Mouse (Mus musculus) layer of hippocampus, adult 11-12 months (tissue): ENCODE results near the gene Ccr1l1.
A peak's percentile ranks its signal among the peaks of the same experiment; 100 is the strongest.

ENCODE experiments used
- DNase-seq: peaks from one replicate; pipeline ENCODE4 v3.0.0; 2022; ENCODE audit warnings: low spot score

Gene Ccr1l1

DNA sequence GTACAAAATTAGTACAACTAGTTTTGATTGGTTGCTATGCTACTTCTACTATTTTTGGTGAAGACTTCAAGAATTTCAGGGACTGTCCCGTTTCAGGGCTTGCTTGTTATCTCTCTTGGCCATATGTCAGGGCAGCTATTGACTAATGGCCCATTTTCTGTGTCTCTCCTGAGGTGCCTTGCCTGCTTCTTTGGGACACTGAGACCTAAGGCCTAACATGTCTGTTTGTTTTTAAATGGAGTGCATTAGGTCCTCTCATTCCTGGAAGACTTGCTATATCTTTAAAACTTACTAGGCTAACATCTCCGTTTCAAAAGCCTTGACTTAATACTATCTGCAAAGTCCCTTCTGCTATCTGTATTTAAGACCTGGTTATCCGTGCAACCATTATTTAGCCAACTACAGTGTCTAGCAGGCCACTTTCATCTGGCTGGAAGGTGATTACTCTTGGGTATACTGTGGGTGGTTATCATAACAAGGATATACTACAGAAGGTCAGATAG is 20.2 kb downstream of the Ccr1l1 start:
- DNase-seq, result no peak

- DNase-seq, result no peak
These were observed 21.3 kb downstream of the Ccr1l1 start for GRCm38 (mm10) chr9:123956892-123957291.

GRCm38 (mm10) chr9:123953551-123953950 is 24.7 kb downstream of the Ccr1l1 start:
- DNase-seq, result no peak

DNA sequence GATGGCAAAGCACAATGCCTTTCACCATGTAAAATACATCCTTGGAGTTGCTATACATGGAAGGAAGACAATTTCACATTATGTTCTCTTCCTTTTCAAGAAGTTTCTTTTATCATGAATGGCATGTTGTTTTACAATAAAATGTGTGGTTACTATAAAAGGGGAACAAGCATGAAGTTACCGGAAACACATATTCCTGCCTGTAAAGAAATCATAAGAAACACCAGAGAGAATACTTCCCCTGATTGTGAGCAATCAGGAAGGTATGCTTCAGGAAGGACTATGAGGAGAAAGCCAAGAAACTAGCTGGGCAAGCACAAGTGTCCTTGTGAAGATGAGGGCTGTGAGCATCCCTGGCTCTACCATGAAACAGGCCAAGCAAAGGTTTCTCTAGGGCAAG is 27.0 kb downstream of the Ccr1l1 start:
- DNase-seq, result no peak

DNA sequence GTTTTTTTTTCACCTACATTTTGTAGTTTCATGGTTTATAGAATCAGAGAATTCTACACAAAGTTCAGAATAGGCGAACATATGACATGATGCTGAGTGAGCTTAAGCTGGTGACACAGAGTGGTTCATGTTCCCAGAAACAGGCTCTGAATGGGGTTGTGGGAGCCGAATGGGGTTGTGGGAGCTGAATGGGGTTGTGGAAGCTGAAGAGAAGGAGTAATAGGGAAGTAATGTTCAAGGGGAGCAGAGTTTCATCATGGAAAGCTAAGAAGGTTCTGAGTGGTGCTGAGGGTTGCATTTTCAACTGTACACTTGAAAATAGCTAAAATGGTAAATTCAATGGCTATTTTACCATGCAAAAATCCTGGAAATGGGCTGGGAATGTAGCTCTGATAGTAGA is 28.8 kb downstream of the Ccr1l1 start:
- no peak for DNase-seq

DNA sequence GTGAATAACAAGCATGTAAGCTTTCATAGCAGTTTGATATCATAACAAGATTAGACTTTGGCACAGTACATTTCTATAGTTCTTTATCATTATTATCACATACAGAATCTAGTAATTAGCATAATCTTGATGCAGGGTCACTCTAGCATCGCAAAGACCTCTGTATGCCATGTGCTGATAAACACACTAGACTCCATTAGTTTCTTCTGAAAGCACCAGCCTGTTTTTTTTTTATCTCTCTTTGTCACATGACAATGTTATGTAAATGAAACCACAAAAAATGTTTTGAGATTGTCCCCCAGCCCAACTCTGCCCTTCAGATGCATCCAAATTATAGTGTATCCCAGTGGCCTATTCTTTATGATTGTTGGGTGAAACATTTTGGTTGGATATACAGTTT is 30.4 kb downstream of the Ccr1l1 start:
- DNase-seq, result no peak

GRCm38 (mm10) chr9:123942025-123942424 is 36.2 kb downstream of the Ccr1l1 start:
- no peak for DNase-seq

DNA sequence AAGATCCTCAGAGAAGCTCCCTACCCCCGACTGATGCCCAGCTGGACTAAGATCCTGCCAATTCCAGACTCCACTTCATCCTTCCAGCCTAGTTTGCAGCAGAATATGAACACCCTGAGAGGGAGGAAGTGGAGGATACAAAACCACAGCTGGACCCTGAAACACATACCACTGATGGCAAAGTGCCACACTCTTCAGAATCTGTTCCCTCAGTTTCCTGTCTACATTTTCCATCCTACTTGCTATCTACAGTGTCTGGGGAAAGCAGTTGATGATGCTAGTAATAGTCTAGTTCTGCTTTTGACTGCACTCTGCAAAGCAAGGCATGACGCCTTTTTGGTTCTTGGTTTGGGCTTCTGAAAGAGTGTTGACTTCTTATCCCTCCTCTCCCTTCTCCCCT is 36.9 kb downstream of the Ccr1l1 start:
- DNase-seq, result peak; percentile 57

DNA sequence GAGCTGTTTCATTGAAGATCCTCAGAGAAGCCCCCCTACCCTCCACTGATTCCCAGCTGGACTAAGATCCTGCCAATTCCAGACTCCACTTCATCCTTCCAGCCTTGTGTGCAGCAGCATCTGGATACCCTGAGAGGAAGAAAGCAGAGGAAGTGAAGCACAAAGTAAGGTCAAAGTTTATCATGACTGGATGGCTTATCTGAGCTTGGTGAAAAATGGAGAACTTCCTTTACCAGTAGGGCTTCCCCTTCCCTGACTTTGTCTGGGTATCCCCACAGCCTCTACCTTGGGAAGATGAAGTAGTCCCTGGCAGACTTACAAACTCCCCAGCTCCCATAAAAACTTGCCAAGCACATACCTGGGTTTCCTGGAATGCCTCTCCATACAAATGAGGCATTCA is 37.6 kb downstream of the Ccr1l1 start:
- no peak for DNase-seq

DNA sequence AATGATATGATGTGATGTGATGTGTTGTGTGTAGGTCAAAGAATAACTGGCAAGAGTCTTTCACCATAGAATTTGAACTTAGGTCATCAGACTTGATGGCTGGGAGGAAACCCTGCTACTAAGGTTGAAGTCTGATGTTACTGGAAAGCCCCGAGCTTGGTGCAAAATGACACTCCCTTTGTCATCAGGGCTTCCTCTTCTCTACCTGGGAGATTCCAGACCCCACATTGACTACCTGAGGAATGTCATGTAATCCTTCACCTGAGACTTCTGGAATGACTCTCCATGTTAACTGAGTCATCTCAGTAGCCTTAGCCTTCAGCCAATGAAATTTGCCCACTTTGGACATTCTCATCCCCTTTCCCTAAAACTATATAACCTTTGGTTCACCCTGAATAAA is 38.0 kb downstream of the Ccr1l1 start:
- DNase-seq, result no peak

DNA sequence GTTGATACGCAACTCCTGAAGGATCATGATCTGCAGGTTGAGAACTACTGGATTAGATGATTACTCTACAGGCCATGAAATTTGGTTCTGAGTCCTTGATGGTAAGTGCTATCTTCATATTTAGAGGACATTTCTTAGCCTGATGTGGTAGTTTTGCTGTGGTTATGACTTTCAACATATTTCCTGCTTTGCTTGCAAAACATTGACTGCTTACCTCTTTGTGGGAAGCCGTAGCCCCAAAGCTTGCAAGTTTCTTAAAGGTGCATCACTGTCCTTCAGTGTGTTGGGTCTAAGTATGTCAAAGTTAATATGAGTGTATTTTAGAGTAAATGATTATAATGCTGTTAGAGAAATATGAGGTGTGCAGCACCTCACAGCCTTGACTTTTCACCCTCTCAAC is 40.2 kb downstream of the Ccr1l1 start:
- DNase-seq, result no peak

DNA sequence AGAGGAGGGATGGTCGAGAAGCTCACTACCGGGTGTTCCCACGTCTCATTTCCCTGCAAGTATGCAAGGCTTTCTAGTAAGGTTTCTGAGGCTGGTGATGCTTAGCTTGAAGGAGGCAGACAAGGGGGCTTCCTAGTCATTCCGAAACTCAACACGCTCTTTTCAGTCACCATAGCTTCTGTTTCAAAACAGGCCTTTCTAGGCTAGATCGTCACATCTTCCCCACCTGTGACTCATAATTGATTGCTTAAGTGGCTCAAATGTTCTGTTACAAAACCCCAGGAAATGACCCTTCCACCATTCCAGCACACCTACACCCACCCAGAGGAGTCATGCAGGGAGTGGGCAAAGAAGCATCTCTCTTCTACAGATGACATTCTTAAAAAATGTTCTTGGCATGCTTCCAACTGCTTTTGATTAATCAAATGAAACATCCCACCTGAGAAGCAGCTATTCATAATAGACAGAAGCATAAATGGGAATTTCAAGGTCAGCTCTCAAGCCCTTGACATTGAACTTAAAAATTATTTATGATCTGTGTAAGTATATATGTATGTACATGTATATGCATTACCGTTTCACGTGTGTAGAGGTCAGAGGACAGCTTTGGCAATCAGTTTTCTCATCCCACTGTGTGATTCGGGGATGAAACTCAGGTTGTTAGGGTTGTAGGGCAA is 41.5 kb downstream of the Ccr1l1 start:
- peak; percentile 23 for DNase-seq

DNA sequence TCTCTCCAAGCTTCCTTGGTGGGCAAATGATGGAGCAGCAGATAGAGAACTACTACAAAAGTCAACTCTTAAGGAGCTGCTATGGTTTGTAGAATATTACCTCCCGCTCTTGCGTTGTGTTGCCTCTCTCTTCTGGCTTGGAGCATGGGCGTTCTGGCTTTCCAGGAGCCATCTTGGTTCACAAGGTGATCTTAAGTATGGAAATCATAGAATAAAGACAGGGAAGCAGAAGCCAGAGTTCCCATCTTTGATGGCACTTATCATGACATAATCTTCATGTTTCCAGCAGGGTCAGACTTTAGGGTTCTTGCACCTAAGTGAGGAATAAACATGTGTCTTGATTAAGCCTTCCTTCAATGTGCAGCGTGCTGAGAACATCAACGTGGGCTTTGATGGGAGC is 42.4 kb downstream of the Ccr1l1 start:
- no peak for DNase-seq

DNA sequence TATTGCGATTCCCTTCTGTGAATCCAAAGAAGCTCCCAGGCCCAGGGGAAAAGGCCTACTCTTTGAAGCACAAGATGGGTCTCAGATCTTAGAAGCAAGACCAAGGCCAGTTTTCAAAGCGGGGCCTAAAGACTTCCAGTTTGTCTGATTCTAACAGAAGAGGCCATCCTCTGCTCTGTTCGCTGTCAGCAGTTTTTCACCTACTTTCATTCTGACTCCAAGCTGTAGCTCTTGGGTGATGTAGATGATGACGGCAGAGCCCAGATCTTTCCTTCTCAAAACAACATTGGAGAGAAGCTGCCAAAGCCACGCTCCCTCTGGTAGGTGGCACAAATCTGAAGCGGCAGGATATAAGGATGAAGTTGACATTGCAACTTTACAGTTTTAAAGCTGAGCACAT is 42.9 kb downstream of the Ccr1l1 start:
- no peak for DNase-seq

- no peak for DNase-seq
These were observed 44.3 kb downstream of the Ccr1l1 start for GRCm38 (mm10) chr9:123933716-123934445.

DNA sequence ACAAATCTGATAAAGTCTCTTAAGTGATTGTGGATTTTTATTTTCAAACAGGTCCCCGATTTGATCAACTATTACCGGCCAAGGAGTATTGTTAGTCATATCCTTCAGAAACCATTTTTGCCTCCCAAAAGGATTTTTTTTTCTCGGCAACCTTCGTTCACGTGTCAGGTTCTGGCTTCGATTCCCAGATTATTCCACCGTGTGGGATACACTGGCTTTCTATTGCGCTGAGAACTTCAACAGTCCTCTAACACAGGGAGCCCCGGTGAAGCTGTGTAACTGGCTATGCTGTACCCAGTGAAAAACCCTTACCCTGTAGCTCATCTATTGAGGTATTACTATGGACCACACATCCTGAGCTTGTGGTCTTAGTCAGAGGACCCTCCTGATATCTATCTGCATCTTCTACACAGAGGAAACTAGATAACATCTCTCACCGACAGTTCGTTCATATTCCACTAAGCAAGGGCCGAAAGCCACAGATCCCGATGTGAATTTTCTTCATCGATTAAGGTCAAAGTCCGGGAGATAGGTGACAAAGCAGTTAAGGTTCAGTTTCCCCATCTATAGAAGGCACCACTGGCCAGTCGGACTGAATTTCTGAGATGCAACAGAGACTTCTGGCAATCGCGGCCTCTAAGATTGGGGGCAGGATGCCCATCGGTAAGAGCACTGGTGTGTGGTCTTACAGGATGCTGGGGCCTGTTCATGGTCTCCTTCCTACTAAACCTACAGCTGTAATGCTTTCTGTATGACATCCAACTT is 45.1 kb downstream of the Ccr1l1 start:
- DNase-seq, result no peak

GRCm38 (mm10) chr9:123931761-123932700 is 46.2 kb downstream of the Ccr1l1 start:
- peak; percentile 42 for DNase-seq

DNA sequence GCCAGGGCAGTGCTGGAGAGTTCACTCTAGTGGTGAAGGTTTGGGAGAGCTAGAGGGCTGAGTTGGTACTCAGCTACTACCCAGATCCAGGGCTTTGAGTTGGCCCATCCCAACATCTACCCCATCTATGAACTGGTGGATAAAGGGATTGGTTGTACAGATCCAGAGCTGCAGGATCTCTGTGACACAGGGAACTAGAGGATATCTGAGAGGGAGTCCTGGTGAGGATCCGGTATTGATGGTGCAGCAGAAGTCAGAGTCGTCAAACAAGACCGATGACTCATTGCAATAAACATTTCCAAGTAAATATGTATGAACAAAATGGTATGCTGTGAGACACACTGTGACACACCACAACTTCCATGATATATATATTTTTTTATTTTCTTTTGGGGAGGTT is 47.3 kb downstream of the Ccr1l1 start:
- DNase-seq, result no peak

- no peak for DNase-seq
These were observed 47.7 kb downstream of the Ccr1l1 start for GRCm38 (mm10) chr9:123930476-123930875.

DNA sequence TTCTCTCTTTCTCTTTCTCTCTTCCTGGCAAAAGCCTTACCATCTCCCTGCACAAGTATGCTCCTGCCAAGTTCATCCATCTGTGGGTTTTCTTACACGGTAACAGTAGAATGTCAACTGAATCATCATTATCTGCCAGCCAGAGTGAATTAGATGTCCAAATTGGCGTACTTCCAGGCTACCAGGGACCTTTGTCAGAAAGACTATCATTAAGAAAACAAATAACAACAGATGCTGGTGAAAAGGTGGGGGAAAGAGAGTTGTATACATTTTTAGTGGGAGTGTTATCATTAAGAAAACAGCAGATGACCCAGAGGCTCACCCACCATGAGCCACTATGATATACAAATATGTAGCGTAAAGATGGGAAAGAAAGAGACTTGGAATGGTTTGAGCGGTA is 48.3 kb downstream of the Ccr1l1 start:
- no peak for DNase-seq

GRCm38 (mm10) chr9:123928759-123929246 is 49.4 kb downstream of the Ccr1l1 start:
- peak; percentile 29 for DNase-seq
